Mouse (Mus musculus) brain, embryonic 14.5 days (tissue): ENCODE measurements around the gene Kcmf1. TPM values are rescaled to one million over a fixed set of nuclear protein-coding genes. Genes with fewer than 3 reads are reported as not detected.
A peak's percentile ranks its signal among the peaks of the same experiment; 100 is the strongest.
"Not testable (repeated sequence)": the region's sequence is repeated elsewhere in the genome, so short reads cannot be mapped to it uniquely, and the experiment has no call there.

Experiments
- DNase-seq: peaks from one replicate; pipeline ENCODE4 v3.0.0-alpha.2; 2011; ENCODE audit warnings: low read depth
- CTCF ChIP-seq: fragments of 200-500 bp; IDR thresholded peaks from 2 replicates; pipeline ENCODE4 v1.5.1; 2012; ENCODE audit warnings: inconsistent platforms, mild to moderate bottlenecking, moderate library complexity, borderline replicate concordance; ENCODE audit not compliant: insufficient read depth, insufficient read length; ENCODE audit errors: extremely low read depth
- POLR2A ChIP-seq: fragments of 200-500 bp; IDR thresholded peaks from 2 replicates; pipeline ENCODE4 v1.6.1; 2012; ENCODE audit warnings: mild to moderate bottlenecking, inconsistent platforms, borderline replicate concordance; ENCODE audit not compliant: poor library complexity, insufficient read depth, insufficient read length, severe bottlenecking; ENCODE audit errors: extremely low read depth
- polyA plus RNA-seq: library from polyadenylated mRNA; depleted of rRNA; stranded (reverse); fragments of >200 nt; gene quantifications from 2 replicates; pipeline ENCODE4 v1.2.3, GENCODE M21; 2012

Kcmf1 gene
- polyA plus RNA-seq, 1 experiment = 113 TPM

GRCm38 (mm10) chr6:72828857-72829256 lies 70.9 kb downstream of the Kcmf1 start:
- no peak for TF ChIP-seq POLR2A
- peak; percentile 48; the same call in 1 of the 2 replicates for TF ChIP-seq CTCF
- no peak for DNase-seq

GRCm38 (mm10) chr6:72828037-72828436 lies 71.7 kb downstream of the Kcmf1 start:
- DNase-seq = not testable (repeated sequence)

GRCm38 (mm10) chr6:72825762-72826161 lies 74.0 kb downstream of the Kcmf1 start:
- TF ChIP-seq POLR2A (no peak), CTCF (no peak)
- DNase-seq = no peak

DNA sequence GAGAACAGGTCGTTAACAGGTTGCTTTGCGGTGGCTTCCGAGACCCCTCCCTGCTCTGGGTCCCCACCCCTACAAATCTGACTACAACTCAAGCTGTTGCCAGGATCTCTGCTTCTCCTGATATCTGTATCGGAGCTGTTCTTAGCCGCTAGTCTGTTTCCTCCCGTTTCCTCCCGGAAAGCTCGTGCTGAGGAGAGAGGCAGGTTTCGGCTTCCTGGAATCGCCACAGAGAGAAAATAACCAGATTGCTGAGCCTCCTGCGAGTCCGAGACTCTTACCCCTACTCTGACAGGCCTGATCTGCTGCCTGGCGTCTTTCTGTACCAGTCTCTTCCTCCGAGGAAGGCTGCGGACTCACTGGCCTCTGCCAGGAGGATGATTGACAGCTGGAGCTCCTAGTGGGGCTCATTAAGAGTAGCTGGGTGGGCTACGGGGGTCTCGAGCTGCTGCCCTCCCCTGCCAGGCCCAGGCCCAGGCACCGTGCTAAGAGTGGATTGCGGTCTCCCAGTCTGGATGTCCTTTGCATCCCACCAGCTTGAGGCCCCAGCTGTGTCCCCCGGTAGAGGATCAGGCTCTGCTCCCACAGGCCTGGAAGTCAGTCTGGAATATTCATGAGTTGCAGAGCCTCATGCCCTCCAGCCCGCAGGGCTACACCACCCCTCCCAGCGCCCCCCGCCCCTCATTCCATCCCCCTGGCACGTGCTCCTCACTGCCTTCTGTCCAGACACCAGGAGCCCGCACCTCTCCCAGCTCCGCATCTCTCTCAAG lies 74.6 kb downstream of the Kcmf1 start:
- TF ChIP-seq POLR2A (no peak), CTCF (no peak)
- peak; percentile 64 for DNase-seq

GRCm38 (mm10) chr6:72813456-72813855 lies 86.3 kb downstream of the Kcmf1 start:
- no peak for DNase-seq
- TF ChIP-seq POLR2A (no peak), CTCF (no peak)

DNA sequence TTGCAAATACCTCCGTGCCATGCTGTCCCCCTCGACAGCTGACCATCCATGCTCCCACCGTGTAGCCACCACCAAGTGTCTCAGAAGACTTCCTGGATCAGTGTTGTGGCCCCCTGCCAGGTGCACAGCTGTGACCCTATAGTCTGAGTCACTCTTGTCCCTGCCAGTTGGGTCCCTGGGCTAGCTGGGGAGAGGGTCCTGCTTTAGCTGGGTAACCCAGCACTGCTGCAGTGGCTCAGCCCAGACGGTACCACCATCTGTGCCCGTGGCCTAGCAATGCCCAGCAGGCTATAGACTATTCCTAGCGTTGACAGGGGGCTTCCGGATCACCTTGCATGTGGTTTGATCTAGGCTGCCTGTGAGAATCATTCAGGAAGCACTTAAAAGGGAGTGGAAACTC lies 89.5 kb downstream of the Kcmf1 start:
- DNase-seq = no peak
- TF ChIP-seq POLR2A (no peak), CTCF (no peak)

GRCm38 (mm10) chr6:72809522-72810149 lies 90.1 kb downstream of the Kcmf1 start:
- no peak for DNase-seq
- no peak for TF ChIP-seq POLR2A
- TF ChIP-seq CTCF = no peak

GRCm38 (mm10) chr6:72808342-72808741 lies 91.4 kb downstream of the Kcmf1 start:
- no peak for DNase-seq
- TF ChIP-seq CTCF (no peak), POLR2A (no peak)

- TF ChIP-seq CTCF (no peak), POLR2A (no peak)
- DNase-seq = no peak
These were observed 96.1 kb downstream of the Kcmf1 start for GRCm38 (mm10) chr6:72803669-72804068.

DNA sequence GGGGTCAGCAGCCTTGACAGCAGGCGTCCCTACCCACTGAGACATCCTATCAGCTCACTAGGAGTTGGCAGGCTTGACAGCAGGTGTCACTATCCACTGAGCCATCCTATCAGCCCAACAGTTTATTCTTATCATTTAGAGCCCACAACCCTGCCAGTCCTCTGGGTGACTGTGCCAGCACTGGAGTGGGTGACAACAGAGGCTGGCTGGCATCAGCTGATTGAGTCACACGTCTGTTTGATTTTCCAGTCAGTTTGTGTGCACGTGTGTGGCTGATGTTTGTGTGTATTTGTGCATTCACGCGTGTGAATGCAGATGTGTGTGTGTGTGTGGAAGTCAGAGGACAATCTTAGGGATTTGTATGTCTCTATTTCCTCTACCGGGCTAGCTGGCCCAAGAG lies 97.7 kb downstream of the Kcmf1 start:
- DNase-seq = no peak
- TF ChIP-seq CTCF (no peak), POLR2A (no peak)

- DNase-seq = no peak
- no peak for TF ChIP-seq POLR2A
- TF ChIP-seq CTCF = no peak
These were observed 99.1 kb downstream of the Kcmf1 start for GRCm38 (mm10) chr6:72800641-72801040.

DNA sequence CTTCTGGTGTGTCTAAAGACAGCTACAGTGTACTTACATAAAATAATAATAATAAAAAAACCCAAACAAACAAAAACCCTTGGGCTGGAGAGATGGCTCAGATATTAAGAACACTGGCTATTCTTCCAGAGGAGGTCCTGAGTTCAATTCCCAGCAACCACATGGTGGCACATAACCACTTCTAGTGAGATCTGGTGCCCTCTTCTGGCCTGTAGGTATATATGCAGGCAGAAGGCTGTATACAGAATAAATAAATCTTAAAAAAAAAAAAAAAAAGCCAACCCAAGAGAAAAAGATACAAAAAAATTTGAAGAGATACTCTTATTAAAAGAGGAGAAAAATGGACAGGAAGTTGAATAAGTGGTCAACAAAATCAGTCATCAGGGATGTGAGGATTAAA lies 102.0 kb downstream of the Kcmf1 start:
- TF ChIP-seq POLR2A (no peak), CTCF (no peak)
- DNase-seq = no peak
